Mouse (Mus musculus) stomach, embryonic 16.5 days (tissue): ENCODE results near the gene Ell2. TPM values are rescaled to one million over a fixed set of nuclear protein-coding genes. Genes with fewer than 3 reads are reported as not detected.
A peak's percentile ranks its signal among the peaks of the same experiment; 100 is the strongest.

Experiments used
- ATAC-seq: fragments of 200-750 bp; cut with Nextera tagmentation; 2 replicates; pipeline ENCODE4 v1.8.0; 2017; ENCODE audit warnings: moderate number of reproducible peaks, moderate TSS enrichment; ENCODE audit not compliant: insufficient read depth, low FRiP score
- H3K27ac ChIP-seq: fragments of 300-500 bp; sonication (generic); 2 replicates; pipeline ENCODE4 v1.5.1; 2014; ENCODE audit warnings: low read length
- H3K27me3 ChIP-seq: fragments of 300-500 bp; sonication (generic); 2 replicates; pipeline ENCODE4 v1.6.1; 2014; ENCODE audit warnings: low read length, control low read depth, mixed read lengths; ENCODE audit not compliant: control insufficient read depth, insufficient read depth
- H3K36me3 ChIP-seq: fragments of 300-500 bp; sonication (generic); 2 replicates; pipeline ENCODE4 v1.6.1; 2014; ENCODE audit warnings: low read length; ENCODE audit not compliant: control insufficient read depth, insufficient read depth
- H3K4me1 ChIP-seq: fragments of 300-500 bp; sonication (generic); 2 replicates; pipeline ENCODE4 v1.6.1; 2014; ENCODE audit warnings: low read length, control low read depth, mixed read lengths; ENCODE audit not compliant: control insufficient read depth, insufficient read depth
- H3K4me2 ChIP-seq: fragments of 300-500 bp; sonication (generic); 2 replicates; pipeline ENCODE4 v1.6.1; 2014; ENCODE audit warnings: low read depth, low read length, mixed read lengths
- H3K4me3 ChIP-seq: fragments of 300-500 bp; sonication (generic); replicated peaks from 2 replicates; pipeline ENCODE4 v1.5.1; 2014; ENCODE audit warnings: mild to moderate bottlenecking, low read length
- H3K9ac ChIP-seq: fragments of 300-500 bp; sonication (generic); 2 replicates; pipeline ENCODE4 v1.6.1; 2014; ENCODE audit warnings: low read length
- H3K9me3 ChIP-seq: fragments of 300-500 bp; sonication (generic); replicated peaks from 2 replicates; pipeline ENCODE4 v1.6.1; 2016; ENCODE audit warnings: low read length, control low read depth; ENCODE audit not compliant: control insufficient read depth
- WGBS: fragments of 180-500 bp; shearing (Covaris S2); extraction: QIAGEN DNeasy Blood & Tissue Kit; methylation state at CpG from one replicate; pipeline ENCODE4 v1.1.7; 2014; 5-methylcytosine and 5-hydroxymethylcytosine counted together
- polyA plus RNA-seq: library from polyadenylated mRNA; unstranded; fragments of >200 nt; fragmentation: Nextera tagmentation; extraction: Ambion mirVana; gene quantifications from 2 replicates; pipeline ENCODE4 v1.2.1, GENCODE M21; 2015

Ell2 gene
- polyA plus RNA-seq, 1 experiment from 2014 or later = 19.4 TPM

DNA sequence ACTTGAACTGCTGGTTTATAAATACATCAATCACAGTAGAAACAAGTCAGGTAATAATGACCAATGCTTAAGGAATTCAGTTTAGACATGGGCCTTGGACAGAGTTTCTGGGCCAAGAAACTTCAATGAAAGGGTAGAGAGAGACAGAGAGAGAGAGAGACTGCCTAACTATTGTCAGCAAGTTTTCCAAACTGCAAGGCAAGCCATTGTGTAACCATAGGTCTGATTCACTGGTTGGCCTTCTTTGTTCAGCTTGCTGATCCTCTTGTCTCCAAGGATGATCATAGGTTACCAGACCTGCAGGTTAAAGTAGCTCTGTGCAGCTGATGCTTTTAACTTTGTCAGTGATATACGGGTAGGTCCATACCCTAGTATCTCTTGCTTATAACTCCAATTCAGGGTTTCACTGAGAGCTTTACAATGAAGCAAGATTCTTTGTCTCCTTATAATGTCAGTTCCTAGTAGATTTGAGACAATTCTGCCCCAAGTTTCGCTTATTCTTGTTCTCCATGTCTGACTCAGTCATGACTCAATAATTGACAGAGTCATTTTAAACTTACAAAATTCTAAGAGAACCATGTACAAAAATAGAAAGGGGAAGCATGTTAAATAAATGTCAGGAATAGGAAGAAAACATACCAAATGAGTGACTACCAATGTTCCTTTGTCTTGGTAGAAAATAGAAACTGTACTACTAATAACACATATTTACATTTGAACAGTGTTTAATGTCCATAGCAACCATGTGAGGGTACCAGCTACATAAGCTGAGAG, 82.7 kb downstream of the Ell2 start:
- H3K9ac ChIP-seq = no peak overlapping the region
- 84% methylated on average over 2 of the region's 2 CpGs for WGBS
- H3K36me3 ChIP-seq = no peaks in the 10 kb centered on the region
- no peak for ATAC-seq
- peak overlapping the region; percentile 46; the same call in 1 of the 2 replicates for H3K27ac ChIP-seq
- no peak overlapping the region for H3K4me2 ChIP-seq
- no peak overlapping the region for H3K4me3 ChIP-seq
- no peaks in the 10 kb centered on the region for H3K9me3 ChIP-seq
- H3K4me1 ChIP-seq = no peaks in the 10 kb centered on the region
- H3K27me3 ChIP-seq = no peaks in the 10 kb centered on the region

DNA sequence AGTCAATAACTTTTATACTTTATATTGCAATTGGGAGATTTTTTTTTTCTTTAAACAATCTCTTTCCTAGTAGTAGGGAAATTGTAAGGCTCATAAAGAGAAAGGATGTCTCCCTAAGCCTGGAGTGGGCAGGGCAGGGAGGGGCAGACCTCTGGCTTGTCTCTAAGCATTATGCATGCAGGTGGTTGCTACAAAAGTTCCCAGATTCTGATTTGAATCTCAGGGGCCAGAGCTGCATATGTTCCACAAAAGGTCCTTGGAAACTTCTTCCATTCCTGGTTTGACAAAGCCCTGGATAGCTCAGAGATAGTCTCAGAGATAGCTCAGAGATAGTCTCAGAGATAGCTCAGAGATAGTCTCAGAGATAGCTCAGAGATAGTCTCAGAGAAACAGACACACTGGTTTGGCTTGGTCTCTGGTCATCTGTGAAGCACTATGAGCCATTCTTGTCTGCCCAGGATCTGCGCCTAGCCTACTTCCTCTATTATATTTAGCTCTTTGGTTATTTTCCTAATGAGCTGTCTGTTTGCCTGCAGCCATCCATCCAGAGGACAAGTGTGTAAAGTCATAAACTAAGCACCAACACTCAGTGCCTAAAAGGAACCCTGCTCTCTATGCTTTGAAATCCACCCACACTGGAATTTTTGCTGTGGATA, 84.1 kb downstream of the Ell2 start:
- Histone ChIP-seq H3K9me3 (no peaks in the 10 kb centered on the region), H3K4me1 (no peaks in the 10 kb centered on the region), H3K9ac (no peak overlapping the region), H3K27me3 (no peaks in the 10 kb centered on the region), H3K36me3 (no peaks in the 10 kb centered on the region), H3K4me3 (no peak overlapping the region), H3K27ac (no peak overlapping the region), H3K4me2 (no peak overlapping the region)
- ATAC-seq = no peak
- 76% methylated on average over 1 of the region's 1 CpGs for WGBS

DNA sequence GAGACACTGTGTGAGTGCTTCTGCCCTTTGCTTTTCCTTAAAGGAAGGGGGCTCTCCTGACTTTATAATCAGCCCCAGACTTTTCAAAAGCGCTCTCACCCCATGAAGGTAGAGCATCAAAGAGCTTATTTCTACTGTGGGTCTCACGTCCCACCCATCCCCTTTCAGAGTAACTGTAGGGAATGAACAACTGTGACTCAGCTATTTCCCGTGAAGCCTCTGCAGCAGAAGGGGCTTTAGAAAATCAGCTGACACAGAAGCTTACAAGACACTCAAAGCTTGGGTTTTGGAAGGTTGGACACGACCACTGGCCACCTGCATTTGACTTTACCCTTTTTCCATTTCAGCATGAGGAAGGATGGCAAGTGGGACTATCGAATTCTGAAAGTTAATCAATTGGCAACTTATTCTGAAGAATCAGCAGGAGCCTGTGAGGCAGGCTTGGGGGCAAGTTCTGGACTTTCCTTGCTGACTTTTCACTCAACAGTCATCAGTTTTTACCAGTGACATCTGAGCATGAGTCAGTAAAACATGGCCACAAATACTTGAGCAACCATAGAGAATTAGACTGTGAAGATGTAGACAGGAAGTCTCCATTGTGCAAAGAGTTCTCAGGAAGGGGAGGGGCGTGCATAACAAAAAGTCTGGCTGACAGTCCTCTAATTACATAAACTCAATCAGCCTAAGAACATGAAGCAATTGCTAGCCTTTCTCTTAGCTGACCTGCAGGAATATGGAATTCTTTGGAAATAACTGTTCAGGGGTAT, 87.5 kb downstream of the Ell2 start:
- Histone ChIP-seq H3K9ac (no peak overlapping the region), H3K9me3 (no peaks in the 10 kb centered on the region), H3K4me3 (no peak overlapping the region), H3K36me3 (no peaks in the 10 kb centered on the region), H3K4me1 (no peaks in the 10 kb centered on the region), H3K4me2 (no peak overlapping the region), H3K27me3 (no peaks in the 10 kb centered on the region), H3K27ac (no peak overlapping the region)
- 68% methylated on average over 6 of the region's 6 CpGs for WGBS
- no peak for ATAC-seq

DNA sequence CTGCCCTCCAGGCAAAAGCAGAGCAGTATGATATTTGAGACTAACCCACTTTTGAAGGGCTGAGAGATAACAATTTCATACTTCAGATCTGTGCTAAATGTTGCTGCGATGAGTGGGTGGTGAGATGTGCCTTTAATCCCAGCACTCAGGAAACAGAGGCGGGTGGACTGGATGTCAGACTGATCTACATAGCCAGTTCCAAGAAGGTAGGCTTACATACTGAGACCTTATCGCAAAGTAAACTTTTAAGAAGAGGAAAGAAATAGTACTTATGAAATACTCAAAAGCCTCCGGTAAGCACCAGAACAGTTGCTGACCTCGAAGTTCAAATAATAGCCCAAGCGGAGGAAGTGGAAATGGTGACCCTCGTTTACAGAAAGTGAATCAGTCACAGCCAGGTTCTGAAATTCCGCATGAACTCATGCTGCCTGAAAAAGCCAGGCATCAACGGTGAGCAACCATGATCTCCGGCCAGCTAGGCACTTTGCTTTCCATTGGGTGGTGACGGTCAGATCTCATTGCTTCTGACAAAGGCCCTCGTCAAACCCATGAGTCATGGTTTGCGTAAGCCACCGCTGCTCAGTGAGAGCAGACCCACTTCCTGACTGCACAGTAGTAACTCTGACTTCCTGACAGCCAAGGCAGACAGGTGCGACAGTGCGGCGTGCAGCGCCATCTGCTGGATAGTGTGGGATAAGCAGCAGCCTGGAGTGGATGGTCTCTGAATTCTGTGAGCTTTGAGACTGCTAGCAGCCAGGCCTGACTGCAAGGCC, 91.0 kb downstream of the Ell2 start:
- Histone ChIP-seq H3K9me3 (no peaks in the 10 kb centered on the region), H3K27me3 (no peaks in the 10 kb centered on the region), H3K4me1 (no peaks in the 10 kb centered on the region), H3K9ac (0 out of 2 replicates have a peak overlapping the region, but pooled peaks have one; percentile 54), H3K36me3 (no peaks in the 10 kb centered on the region), H3K4me3 (peak overlapping the region; percentile 40), H3K4me2 (peak overlapping the region; percentile 66), H3K27ac (peak overlapping the region; percentile 80)
- ATAC-seq = peak; percentile 98
- 20% methylated on average over 18 of the region's 18 CpGs for WGBS

DNA sequence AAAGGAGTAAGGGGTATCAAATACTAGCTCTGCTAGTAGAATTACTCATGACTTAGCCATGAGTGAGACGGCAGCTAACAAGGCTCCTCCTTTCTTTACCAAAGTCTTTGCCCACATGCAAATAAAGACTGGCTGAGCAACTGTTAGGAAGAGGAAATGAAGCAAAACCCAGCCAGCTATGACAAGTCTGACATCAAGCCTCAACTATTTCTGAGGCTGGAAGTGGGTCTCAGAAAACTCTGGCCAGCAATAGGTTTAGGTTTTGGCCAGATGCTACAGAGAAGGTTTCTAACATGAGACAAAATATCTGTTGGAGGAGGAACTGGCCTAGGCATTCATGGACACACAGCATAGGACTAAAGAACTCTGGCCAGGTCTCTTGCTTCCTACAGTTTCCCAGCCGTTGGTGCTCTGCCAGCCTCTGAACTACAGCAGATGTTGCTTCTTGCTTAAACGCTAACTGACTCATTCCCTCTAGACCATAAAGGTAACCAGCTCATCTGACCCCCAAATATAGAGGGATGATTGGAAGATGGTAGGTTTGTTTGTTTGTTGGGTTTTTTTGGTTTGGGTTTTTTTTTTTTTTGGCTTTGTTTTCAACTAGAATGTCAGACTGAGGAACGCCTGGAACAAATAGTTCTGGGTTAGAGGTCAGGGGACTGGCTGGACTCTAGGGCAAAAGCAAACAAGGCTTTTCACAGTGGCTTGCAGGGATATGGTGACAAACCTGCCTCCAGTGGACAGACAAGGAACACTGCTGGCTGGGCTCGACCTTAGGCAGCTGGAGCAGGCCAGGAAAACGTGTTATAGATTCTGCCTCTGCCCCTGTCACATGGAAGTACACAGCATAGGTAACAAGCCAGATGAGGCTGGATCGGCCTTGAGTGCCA, 92.1 kb downstream of the Ell2 start:
- no peaks in the 10 kb centered on the region for H3K4me1 ChIP-seq
- H3K4me2 ChIP-seq = no peak overlapping the region
- 0 out of 2 replicates have a peak, but pooled peaks have one; percentile 22 for ATAC-seq
- no peak overlapping the region for H3K9ac ChIP-seq
- WGBS = 63% methylated on average over 7 of the region's 7 CpGs
- no peaks in the 10 kb centered on the region for H3K27me3 ChIP-seq
- H3K27ac ChIP-seq = peak overlapping the region; percentile 80
- no peak overlapping the region for H3K4me3 ChIP-seq
- no peaks in the 10 kb centered on the region for H3K36me3 ChIP-seq
- no peaks in the 10 kb centered on the region for H3K9me3 ChIP-seq

DNA sequence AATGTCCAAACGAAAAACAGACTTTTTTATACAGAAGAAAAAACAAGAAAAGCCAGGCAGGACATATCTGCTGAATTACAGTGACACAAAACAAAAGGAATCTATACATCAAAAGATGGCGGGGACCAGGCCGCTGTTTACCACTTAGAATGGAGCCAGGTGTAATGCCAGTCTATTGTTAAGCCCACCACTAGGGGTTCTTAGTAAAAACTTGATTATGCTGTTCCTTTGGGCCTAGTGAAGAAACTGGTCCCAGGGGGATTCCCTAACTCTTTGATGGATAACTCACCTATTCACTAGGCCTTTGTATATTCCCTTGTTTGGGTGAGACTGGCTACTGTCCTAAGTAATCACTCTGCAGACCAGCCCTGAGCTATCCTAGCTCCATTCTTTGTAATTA, 92.9 kb downstream of the Ell2 start:
- no peak for ATAC-seq
- H3K27me3 ChIP-seq = no peaks in the 10 kb centered on the region
- H3K27ac ChIP-seq = no peak overlapping the region
- H3K4me2 ChIP-seq = no peak overlapping the region
- WGBS = 86% methylated on average over 3 of the region's 3 CpGs
- H3K4me1 ChIP-seq = no peaks in the 10 kb centered on the region
- no peak overlapping the region for H3K4me3 ChIP-seq
- no peaks in the 10 kb centered on the region for H3K36me3 ChIP-seq
- no peak overlapping the region for H3K9ac ChIP-seq
- H3K9me3 ChIP-seq = no peaks in the 10 kb centered on the region

DNA sequence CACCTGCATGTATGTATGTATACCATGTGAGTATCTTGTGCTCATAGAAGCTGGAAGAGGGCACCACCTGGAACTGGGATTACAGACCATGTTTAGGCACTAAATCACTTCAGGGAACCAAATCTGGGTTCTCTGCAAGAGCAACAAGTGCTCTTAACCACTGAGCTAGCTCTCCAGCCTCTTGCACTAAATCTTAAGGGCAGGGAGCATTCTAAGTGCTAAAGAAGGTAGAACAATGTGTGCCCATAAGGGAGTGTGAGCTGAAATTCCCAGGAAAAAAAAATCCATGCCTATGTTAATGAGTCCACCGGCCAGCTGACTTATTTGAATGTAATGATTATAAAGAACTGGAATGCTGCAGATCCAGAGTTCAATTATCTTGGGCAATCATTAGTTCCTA, 101.4 kb downstream of the Ell2 start:
- H3K4me3 ChIP-seq = no peak overlapping the region
- H3K4me1 ChIP-seq = no peaks in the 10 kb centered on the region
- no peaks in the 10 kb centered on the region for H3K27me3 ChIP-seq
- WGBS = 79% methylated on average over 1 of the region's 1 CpGs
- H3K9ac ChIP-seq = no peak overlapping the region
- H3K9me3 ChIP-seq = no peaks in the 10 kb centered on the region
- ATAC-seq = no peak
- no peak overlapping the region for H3K4me2 ChIP-seq
- no peaks in the 10 kb centered on the region for H3K36me3 ChIP-seq
- H3K27ac ChIP-seq = no peak overlapping the region

DNA sequence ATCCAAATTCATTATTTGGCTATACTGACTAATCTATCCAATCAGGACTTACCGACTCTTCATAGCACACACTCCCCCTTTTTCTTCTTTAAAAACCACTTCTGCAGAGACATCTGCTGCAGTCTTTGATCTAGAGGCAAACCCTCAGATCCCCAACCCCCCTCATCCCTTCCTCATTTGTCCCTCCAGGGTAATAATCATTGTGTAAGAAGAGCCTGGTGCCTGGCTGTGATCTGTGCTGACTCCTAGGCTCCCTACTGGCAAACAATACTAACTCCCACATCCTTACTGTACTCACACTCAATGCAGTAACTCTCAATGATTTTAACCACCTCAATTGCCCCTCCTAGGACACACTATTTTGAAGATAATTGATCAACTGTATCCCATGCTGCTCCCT, 103.4 kb downstream of the Ell2 start:
- Histone ChIP-seq H3K4me1 (no peaks in the 10 kb centered on the region), H3K27ac (no peak overlapping the region), H3K4me2 (no peak overlapping the region), H3K4me3 (no peak overlapping the region), H3K9ac (no peak overlapping the region), H3K9me3 (no peaks in the 10 kb centered on the region), H3K27me3 (no peaks in the 10 kb centered on the region), H3K36me3 (no peaks in the 10 kb centered on the region)
- WGBS = 85% methylated on average over 1 of the region's 1 CpGs
- no peak for ATAC-seq
